Mouse (Mus musculus): ENCODE measurements at regions not wholly inside any gene's neighbourhood (a gene's known extent, or its start where the extent isn't known, plus 50 kb on each side); places are given as distances from the start of the nearest gene placed in this dataset.
"Not testable (repeated sequence)": the region's sequence is repeated elsewhere in the genome, so short reads cannot be mapped to it uniquely, and the experiment has no call there.

DNA sequence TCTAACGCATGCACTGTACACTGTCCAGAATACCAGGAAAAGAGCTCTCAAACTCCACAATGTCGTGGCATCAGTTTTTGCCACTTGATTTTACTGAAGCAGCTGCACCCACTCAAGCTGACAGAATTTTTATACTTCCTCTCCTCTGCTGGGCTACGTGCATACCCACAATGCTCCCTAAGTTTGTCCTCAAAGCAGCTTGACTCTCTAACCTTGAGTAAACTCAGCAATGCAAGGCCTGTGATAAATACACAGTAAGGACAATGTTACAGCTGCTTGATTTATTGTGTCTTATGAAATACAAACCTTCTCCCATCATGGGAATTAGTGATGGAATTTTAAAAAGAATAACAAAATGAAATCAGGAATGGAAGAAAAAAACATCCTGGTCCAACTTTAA lies 129.7 kb downstream of the Trmt11 start:
- DNase-seq (ENCODE audit: low read depth, low spot score), result no peak

DNA sequence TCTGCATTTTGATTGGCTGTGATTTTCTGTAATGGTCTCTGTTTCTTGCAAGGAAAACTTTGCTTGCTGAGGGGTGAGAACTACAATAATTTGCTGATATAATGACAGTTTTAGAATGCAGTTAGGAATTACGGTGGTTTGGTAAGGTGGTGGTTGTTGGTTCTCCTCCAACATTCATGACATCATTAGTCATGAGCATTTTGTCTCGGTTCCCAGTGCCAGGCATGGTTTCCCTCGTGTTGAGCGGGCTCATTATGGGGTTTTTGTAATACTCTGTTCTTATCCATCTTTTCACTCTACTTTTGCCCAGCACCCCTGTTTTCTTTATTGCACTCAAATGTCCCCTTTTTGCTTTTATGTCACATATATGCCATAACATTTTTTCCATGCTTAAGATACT lies 149.9 kb downstream of the Trmt11 start:
- DNase-seq (ENCODE audit: low read depth, low spot score), result no peak

- DNase-seq (ENCODE audit: low read depth, low spot score), result no peak
Observed at GRCm38 (mm10) chr10:30447057-30447456, 153.5 kb downstream of the Trmt11 start.

DNA sequence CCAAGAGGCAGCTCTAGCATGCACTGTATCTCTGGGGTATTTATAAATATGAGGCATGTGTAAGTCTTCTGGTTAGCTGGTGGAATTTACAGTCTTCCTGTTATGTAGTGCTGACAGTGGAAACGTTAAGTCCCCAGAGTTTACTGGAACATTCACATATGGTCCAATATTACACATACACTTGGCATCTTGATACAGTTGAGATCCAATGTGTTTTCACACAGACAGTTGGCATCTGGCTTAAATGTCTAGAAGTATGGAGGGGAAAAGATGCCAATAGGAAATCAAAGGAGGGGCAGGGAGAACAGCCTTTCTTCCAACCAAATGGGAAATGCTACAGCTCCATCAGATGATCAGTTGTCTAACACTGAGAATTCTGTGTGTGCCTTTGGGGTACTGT lies 154.0 kb downstream of the Trmt11 start:
- no peak for DNase-seq (ENCODE audit: low read depth, low spot score)

DNA sequence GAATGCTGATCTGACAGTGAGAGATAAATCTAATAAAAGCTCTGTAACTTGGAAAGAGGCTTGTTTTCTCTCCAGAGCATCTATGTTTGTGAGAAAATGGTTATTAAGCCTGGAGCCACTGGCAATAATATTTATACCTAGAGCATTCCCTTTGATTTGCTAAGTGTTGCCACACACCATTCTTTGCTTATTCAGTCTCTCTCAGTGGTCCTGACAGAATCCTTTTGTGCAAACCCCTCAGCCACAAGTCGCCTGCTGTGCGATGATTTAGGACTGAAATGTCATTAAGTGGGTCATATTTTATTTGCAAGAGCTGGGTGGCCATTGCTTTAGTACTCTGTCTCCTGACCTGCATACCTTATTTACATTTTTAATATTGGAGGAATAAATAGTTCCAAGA lies 160.7 kb downstream of the Trmt11 start:
- no peak for DNase-seq (ENCODE audit: low read depth, low spot score)

DNA sequence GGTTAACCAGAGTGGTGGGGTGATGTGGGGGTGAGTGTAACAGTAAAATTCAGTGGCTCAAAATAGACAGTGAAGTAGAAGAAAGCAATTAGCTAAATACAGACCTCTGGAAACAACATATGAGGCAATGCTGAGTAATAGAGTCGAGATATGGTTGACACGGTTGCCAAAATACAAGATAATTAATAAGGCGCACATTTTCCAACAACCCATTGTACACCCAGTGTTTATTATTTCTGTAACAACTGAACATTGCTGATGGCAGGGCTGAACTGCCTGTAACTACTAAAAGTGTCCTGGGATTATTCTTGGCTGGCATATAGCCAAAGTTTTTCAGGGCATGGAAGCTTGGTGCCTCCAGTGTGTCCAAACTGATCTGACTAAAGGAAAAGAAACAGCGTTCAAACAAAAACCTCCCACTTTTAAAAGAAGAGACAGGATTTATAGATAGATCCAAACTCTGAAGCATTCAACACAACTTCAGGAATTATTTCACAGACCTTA lies 174.1 kb downstream of the Trmt11 start:
- no peak for DNase-seq (ENCODE audit: low read depth, low spot score)

DNA sequence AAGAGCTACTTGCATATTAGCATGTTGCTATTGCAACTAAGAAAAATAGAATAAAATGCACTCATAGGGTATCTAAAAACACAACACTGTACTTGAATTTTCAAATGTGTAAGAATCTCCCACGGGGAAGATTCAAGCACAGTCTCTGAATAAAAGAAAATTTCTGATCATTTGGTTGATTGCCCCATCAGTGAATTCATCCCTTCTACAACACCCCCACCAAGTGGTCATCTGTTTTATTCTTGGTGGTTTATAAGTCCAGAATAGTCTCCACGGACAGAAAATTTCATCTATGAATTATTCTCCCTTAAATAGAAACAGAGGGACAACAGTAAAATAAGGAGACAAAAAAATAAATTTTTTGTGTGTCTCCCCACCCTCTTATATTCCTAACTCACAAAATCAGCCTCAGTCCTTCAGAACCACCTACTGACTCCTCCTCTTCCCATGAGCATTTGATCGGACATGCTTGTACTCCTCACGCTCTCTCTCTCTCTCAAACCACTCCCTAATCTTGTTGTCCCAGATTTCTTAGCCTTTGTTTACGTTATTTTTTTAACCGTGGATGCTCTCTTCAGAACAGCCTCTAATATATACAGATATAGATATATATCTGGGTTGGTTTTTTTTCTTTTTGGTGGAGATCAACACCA lies 181.0 kb downstream of the Trmt11 start:
- peak; percentile 3 for DNase-seq (ENCODE audit: low read depth, low spot score)

GRCm38 (mm10) chr10:30416314-30416713 lies 184.2 kb downstream of the Trmt11 start:
- DNase-seq (ENCODE audit: low read depth, low spot score), result no peak

GRCm38 (mm10) chr10:30411736-30412135 lies 188.8 kb downstream of the Trmt11 start:
- no peak for DNase-seq (ENCODE audit: low read depth, low spot score)

GRCm38 (mm10) chr10:30405669-30406393 lies 194.7 kb downstream of the Trmt11 start:
- DNase-seq (ENCODE audit: low read depth, low spot score), result no peak

GRCm38 (mm10) chr10:30370542-30370941 lies 170.2 kb upstream of the Cenpw start:
- DNase-seq (ENCODE audit: low read depth, low spot score), result no peak

DNA sequence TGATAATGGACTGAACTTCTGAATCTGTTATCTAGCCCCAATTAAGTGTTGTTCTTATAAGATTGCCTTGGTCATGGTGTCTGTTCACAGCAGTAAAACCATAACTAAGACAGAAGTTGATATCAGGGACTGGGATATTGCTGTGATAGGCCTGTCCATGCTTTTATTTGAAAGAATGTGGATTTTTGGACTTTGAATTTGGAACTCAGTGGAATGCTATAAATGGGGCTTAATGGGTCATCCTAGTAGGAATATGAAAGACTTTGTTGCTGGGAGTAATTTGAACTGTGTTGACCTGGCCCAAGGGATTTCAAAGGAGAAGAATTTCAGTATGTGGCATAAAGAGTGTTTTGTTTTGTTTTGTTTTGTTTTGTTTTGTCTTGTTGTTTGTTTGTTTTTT lies 160.5 kb upstream of the Cenpw start:
- not testable (repeated sequence) for DNase-seq (ENCODE audit: low read depth, low spot score)

GRCm38 (mm10) chr10:30359051-30359450 lies 158.7 kb upstream of the Cenpw start:
- DNase-seq (ENCODE audit: low read depth, low spot score), result no peak

DNA sequence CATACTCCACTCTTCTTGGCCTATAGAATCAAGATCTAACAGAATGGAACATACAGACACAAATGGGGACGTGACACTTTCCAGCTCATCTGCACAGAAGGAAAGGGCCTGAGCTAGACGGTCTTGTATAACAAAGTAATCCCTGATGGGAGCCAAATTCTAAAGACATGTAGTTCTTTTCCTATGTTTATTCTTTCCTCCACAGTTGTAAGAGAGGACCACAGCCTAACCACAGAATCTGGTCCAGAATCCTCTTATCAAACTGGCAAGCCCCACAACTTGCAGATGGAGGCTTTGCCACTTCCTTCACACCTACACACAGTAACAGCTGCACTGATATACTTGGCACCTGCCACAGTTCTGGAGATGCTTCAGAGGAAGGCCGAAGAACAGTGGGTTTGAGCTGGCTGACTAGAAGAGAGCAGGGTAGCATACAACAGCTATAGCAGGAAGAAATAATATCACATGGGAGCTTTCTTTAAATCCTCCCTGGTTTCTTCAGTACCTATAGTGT lies 142.7 kb upstream of the Cenpw start:
- DNase-seq (ENCODE audit: low read depth, low spot score), result no peak

GRCm38 (mm10) chr10:30328334-30329014 lies 128.1 kb upstream of the Cenpw start:
- DNase-seq (ENCODE audit: low read depth, low spot score), result no peak

- DNase-seq (ENCODE audit: low read depth, low spot score), result no peak
Observed at GRCm38 (mm10) chr10:30327849-30328248, 127.5 kb upstream of the Cenpw start.

DNA sequence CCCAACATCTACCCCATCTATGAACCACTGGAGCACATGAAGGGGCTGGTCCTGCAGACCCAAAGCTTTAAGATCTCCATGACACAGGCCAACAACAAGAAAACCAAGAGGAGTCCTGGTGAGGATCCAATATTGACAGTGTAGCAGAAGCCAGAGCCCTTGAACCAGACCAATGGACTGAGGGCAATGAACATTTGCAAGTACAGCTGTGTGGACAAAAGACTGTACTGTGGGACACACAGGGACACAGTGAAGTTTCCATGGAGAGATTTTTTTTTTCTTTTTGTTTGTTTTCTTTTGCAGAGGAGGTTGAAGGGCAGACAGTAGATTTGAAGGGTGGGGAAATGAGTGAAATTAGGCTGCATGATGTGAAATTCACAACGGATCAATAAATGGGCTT lies 126.5 kb upstream of the Cenpw start:
- DNase-seq (ENCODE audit: low read depth, low spot score), result no peak

- DNase-seq (ENCODE audit: low read depth, low spot score), result not testable (repeated sequence)
Observed at GRCm38 (mm10) chr10:30295871-30296270, 95.5 kb upstream of the Cenpw start.

- no peak for DNase-seq (ENCODE audit: low read depth, low spot score)
Observed at GRCm38 (mm10) chr10:30281666-30282065, 81.3 kb upstream of the Cenpw start.

- no peak for DNase-seq (ENCODE audit: low read depth, low spot score)
Observed at GRCm38 (mm10) chr10:30280451-30280850, 80.1 kb upstream of the Cenpw start.

DNA sequence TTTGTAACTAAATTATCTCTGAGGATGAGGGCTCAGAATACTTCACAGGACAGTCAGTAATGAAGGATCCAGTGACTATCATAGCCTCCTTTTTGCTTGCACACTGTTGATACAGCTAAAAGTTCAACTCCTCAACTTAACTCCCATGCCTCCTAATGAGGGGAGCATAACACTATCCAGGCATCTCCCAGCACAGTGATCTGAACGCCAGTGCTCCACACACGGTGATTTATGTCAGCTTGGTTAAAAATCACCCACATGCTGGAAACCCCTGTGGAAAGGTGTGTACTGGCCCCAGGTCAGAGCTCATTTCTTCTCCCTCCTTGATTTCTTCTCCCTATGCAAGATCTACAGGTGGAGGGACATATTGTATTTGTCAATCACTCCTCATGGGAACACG lies 79.6 kb upstream of the Cenpw start:
- no peak for DNase-seq (ENCODE audit: low read depth, low spot score)

DNA sequence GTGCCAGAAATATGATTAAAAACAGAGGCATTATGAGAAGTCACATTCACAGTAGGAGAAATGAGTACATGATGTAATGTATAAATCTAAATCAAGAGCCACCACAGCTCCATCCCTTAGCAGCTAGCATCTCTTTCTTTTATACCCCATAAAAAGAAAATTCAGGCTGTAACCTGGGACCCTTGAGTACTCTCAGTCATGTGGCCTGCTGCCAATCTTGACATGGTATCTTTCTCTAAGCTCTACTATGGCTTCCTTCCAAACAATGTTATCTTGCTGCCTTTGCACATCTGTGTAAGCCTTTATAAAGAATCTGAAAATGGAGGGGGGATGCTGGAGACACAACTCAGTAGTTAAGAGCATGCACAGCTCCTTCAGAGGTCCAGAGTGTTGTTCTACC lies 78.6 kb upstream of the Cenpw start:
- no peak for DNase-seq (ENCODE audit: low read depth, low spot score)

Measured in retina, adult 2 months (tissue).